Mouse (Mus musculus): ENCODE measurements around the gene Txndc2.

DNA sequence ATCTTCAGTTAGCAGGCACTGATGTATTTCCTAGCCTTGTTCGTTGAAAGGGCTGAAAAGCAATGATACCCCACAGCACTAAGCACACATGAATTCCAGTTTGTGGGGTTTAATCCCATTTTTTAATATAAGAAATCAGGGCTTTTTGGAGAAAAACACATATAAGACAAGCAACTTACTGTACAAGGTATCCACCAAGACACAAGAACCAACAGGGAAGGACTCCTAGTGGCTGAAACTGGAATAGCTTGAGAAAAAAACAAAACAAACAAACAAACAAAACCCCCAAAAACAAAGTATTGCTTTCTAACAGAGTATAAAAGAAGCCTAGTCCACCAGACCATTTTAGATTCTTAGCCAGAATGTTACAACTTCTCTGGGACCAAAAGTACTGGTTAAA lies 35.8 kb upstream of the Txndc2 start:
- TF ChIP-seq POLR2A (IDR thresholded peaks at IDR 0.05; ENCODE audit: insufficient read depth, low read length) (no peak), CTCF (IDR thresholded peaks at IDR 0.05; ENCODE audit: low read depth, low read length) (no peak)

Measured in ES-Bruce4 (cell line).